Mouse (Mus musculus) large intestine, adult 2 months (tissue): ENCODE results near the gene Bco2. TPM values are rescaled to one million over a fixed set of nuclear protein-coding genes. Genes with fewer than 3 reads are reported as not detected.

Experiments
- DNase-seq: peaks from one replicate; pipeline ENCODE4 v3.0.0-alpha.2; 2012; ENCODE audit warnings: low read depth, low spot score
- WGBS: fragments of 180-500 bp; shearing (Covaris S2); methylation state at CpG from one replicate; pipeline ENCODE4 v1.1.7; 2018; 5-methylcytosine and 5-hydroxymethylcytosine counted together
- polyA plus RNA-seq: library from polyadenylated mRNA; depleted of rRNA; stranded (reverse); fragments of >200 nt; gene quantifications from 2 replicates; pipeline ENCODE4 v1.2.3, GENCODE M21; 2012

The Bco2 gene
- polyA plus RNA-seq, 1 experiment = 11.1 TPM

DNA sequence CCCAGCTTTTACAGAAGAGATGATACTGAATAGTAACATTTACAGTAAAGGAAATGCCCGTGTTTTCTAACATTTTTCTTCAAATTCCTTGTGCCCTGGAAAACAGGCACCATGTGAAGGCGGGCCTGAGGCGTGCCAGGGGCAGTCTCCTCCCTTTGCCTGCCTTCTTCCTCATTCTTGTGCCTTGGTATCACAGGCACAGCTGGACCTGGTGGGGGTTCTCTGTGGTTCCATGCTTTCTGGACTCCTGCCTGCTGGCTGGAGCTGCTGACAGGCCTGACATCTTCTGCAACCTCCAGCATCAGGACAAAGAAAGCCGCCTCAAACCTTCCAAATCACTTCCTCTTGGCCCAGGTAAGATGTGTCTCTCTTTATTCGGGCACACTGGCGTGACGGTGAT lies 10.2 kb upstream of the Bco2 start:
- DNase-seq = no peak
- WGBS = 34% methylated on average over 7 of the region's 7 CpGs

DNA sequence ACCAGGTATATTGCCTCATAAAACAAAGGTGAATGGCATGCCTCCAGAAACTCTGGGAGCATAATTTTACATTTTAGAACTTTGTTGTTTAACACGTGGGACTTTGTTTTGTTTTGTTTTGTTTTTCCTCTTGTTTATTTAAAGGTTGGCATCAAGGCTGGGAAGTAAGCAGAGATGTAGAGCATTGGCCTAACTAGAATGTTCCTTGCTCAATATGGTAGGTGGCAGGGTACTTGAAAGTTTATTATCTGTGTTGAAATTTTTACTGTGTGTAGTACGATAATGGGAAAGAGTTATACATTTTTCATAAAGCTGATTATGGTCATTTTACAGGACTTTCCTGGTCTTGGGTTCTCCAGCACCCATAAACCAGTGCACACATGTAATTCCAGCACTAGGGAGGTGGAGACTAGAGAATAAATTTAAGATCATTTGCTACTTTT lies 7.0 kb upstream of the Bco2 start:
- DNase-seq = no peak
- 26% methylated on average over 2 of the region's 2 CpGs for WGBS

DNA sequence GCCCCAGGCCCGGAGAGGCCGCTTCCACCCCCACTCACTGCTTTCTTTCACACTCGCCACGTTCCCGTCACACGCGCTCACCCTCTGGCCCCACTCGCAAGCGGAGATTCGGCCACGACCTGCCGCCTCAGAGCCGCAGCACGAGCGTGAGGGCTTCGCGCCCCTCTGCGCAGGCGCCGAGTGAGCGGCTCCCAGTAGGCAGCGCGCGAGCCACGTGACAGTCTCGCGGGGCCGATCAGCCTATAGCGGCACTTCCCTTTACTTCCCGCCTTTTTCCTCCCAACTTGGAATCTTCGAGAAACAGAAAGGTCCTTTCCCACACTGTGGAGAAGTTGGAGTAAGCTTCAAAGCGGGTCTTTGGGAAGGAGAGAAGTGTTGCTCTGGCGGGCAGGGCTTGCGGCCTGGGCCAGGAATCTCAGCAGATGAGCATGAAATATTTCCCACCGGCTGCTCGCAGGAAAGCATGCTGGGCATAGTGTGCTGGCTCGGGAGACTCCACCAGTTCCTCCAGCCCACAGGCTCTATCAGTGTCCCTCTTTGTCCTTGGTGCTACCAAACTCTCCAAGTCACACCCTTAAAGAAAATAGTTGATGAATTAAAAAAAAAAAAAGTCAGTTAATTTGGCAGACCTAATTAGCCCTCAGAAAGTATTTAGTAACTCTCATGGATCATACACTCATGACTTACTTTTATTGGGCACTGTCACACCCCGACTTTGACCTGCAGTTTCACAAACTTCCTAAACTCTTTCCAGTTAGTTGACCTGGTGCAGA lies 6.3 kb upstream of the Bco2 start, which contains the start of gene Tex12:
Gene Tex12 (minus strand): TSS at position 181 of the 773 bp plus-strand sequence.
- DNase-seq = peak; percentile 83
- WGBS = 80% methylated on average over 38 of the region's 38 CpGs

DNA sequence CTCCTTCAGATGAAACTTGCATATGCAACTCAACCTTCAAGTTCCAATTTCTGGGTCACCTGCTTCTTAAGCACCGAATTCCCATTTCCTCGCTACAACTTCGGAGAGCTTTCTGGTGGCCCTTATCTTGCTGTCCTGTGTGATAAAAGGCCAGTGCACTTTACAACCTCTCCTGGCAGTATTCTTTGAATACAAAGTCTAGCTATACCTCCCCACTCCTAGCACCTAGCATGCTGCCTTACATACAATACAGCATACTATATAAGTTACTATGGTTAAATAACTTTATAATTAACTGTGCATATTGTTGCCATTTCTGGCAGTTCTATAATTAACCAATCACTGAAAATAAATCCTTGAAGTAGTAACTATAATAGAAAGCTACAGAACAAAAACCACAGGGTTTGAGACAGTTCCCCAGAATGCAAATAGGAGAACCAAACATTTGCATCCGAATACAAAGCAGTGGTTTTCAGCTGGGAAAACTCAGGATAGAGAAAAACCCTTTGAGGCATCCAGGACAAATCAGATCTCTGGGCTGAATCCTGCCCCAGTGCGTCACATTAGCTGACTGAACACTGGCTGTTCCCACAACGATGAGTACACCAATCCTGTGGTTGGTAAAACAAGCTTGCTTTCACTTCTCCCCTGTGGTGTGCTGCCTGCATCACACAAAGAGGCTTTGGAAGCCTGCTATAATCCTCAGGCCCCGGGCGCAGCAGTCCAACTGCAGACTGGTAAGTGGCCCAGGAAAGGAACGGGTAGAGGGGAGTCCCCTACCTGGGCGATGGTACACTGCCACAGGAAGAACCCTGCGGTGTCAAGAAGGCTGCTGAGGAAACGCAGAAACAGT lies 514 bp downstream of the Bco2 start, which contains the start of gene Il18:
Gene Il18 (plus strand): TSS at position 587 of the 853 bp plus-strand sequence.
- no peak for DNase-seq
- 11% methylated on average over 12 of the region's 12 CpGs for WGBS

DNA sequence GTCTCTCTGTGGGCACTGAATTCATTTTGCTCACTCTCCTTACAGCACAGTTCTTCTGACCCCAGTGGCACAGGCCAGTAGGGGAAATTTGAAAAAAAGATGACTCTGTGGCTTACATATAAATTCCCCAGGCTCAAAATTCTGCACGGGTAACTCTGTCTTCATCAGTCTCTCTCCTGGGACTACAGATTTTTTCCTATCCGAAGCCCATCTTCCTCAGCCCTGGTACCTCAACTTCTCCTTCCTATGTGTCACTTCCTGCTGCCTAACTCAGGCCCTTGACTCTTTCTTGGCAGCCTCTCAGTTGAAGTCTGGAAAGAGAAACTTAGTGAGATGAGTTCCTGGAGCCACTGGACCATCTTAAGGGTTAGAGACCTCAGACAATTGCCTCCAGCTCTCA lies 1.4 kb downstream of the Bco2 start:
- 65% methylated on average over 2 of the region's 2 CpGs for WGBS

DNA sequence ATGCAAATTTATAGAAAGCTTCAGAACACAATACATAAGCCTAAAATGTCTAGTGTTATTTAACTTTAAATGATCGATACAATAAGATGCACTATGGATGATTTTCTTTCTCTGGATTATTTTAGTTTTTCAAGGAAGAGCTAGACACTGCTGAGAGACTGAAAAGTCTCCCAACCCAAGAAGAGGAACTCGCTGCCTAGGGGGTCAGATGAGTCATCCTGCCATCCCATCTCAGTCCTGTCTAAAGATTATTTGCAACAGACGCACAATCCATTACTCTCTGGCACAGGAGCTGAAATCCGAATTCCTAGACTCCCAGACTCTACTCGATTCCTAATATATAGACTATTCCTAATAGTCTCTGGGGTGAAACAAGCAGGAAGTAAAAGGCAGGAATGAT lies 2.8 kb downstream of the Bco2 start:
- no peak for DNase-seq
- 72% methylated on average over 5 of the region's 5 CpGs for WGBS

More for the DNA sequence above, 1.4 kb downstream of the Bco2 start:
- no peak for DNase-seq

DNA sequence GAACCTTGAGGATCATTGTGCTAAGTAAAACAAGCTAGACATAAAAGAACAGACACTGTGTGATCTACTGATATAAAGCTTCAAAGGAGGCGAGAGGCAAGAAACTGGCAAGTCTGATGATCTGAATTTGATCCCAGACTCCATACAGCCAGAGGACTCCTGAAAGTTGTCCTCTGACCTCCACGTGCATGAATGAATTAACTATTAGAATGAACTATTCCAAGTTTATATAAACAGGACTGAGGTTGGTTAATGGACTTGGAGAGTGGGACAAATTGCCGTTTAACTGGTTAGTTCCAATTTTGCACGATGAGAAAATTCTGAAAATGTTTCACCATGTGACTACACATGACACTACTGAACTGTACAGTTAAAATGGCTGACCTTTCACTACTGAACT lies 6.0 kb downstream of the Bco2 start:
- no peak for DNase-seq
- WGBS = 78% methylated on average over 4 of the region's 4 CpGs

DNA sequence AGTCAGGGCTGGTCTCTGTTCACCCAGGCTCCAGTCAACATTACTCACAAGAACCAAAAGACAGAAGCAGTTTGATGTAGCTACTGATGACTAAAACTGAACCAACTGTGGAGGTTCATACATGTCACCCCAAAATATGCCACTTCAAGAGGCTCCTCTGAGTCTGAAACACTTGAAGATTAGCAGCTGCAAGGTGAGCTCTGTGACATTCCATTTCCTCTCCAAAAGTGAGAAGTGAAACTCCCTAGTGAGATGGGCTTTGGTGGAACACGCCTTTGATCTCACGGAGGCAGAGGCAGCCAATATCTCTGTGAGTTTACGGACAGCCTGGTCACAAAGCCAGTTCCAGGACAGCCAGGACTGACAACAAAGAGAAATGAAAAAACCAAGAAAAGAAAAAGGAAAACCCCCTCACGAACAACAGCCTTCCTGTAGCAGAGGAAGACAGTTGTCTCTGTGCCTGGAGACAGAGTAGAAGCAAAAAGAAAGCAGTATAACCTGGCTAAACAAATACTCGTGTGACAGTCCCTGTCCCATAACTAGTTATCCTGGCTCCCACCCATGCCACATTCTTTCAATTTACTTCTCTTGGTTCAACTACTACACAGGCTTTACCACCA lies 7.0 kb downstream of the Bco2 start:
- DNase-seq = no peak
- 28% methylated on average over 5 of the region's 5 CpGs for WGBS

DNA sequence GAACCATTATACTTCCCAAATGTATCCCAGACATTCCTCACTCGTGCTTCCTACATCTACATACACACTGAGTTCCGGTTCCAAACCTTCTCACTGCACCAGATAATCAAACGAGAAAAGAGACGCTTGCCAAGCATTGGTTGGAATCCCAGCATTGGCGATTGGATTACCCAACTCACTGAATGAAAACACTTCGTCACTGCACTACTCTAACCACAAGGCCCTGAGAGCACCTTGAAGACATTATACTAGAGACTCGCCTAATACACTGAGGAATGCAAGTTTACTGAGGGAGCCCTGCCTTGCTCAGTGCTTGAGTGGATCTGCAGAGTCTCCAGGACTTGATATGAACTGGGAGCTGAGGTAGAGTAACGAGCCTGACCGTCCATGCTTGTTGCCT lies 12.6 kb downstream of the Bco2 start:
- no peak for DNase-seq
- WGBS = 89% methylated on average over 9 of the region's 9 CpGs

DNA sequence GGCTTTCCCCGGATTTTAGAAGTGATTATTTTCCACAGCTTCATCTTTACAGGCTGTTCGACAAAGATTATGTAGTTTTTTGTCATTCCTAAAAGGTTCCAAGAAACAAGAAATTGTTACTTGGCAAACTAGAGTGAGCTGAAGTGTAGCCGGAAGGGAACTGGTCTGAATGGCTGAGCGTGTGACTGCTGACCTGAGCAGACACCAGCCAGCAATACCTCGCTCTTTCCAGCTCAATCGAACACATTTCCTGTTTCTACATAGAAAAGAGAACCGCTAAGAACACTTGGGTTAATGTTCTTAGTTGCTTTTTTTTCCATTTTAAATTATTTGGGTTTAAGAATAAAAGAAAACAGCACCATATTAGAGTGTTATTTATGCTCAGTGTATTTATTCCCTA lies 14.8 kb downstream of the Bco2 start:
- 66% methylated on average over 7 of the region's 7 CpGs for WGBS
- no peak for DNase-seq

DNA sequence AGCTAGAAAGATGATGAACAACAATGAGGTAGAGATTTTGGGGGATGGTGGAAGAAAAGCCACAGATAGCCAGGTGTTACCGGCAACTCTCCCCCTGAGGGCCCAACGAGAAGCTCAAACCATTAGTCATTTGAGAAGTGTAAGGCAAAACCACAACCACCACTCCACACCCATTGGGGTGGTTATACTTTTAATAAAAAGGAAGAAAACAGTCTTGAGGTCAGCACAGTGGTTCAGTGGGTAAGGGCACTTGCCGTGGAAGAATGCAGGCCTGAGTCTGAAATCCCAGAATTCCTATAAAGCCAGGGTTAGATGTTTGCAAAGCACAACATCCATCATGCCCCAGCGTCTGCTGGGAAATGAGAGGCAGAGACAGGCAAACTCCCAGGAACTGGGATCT lies 17.7 kb downstream of the Bco2 start:
- WGBS = 61% methylated on average over 4 of the region's 4 CpGs
- no peak for DNase-seq

DNA sequence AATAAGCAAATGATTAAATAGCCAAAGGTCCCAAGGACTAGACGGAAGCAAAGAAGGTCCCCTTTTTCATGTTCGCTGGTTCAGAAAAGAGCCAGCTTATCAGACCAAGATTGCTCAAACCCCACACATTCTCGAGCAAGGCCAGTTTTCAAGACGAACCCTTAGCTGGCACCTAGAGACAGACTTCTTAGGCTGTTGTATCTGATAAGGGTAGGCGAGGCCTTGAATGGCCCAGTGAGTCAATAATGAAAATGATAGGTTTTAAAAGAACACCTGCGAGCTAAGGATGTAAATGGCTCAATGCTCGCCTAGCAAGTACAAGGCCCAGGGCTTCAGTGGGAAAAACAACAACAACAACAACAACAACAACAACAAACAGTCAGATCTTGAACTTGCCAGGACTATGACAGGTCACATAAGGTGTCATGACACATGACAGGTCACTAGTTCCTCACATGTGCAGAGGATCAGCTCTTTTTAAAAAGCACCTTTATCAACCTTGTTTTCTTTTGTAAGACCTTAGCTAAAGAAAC lies 18.3 kb downstream of the Bco2 start:
- DNase-seq = no peak
- 24% methylated on average over 7 of the region's 7 CpGs for WGBS

DNA sequence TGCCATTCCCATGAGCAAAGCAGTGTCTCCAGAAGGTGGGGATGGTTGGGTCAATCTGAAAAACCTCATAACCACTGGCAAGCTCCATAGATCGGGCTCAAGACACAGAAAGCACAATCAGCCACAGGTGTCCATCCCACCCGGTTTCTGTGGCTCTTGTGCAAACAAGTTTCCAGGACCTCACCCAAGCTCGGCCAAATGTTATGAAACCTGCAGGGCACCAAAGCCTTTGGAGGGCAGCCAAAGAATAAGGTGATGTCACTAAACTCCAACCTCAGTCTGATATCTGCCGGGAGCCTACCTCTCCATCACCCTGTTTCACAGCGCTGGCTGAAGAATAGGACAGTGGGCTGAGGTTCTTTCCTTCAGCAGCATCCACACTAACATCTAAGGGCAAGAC lies 19.1 kb downstream of the Bco2 start:
- 26% methylated on average over 5 of the region's 5 CpGs for WGBS
- DNase-seq = no peak

DNA sequence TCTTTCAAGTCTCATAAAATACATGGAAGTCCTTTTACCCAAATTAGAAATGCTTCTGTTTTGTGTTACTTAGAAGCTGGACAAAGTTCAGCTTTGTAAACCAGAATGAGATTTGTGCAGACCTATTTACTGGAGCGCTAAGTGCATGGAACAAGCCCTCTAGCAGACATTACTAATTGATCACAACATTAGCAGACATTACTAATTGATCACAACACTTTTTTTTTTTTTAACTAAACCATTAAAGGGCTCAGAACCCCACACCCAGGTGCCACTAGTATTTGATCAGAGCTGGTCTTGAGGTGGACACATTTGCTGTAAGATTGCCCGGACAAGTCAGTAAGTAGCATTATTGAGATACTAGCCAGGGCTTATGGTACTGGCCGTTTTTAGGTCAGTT lies 21.2 kb downstream of the Bco2 start:
- no peak for DNase-seq
- WGBS = 20% methylated on average over 3 of the region's 3 CpGs

DNA sequence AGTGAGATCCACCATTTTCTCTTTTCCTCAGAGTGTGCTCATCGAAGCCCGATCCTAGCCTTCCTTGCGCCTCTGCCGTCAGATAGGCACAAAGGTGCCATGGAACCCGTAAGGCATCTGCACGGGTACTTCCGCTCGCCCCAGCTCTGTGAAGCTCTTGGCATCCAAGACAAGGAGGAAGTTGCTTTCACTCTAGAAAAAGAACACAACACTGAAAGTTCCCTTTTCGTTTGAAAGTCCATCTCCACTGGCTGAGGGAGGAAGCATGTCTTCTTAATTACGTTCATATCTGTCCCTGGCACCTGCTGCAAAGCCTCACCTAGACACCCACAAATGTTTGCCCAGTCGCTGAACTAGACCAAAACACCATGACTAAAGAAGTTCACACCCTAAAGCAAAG lies 21.7 kb downstream of the Bco2 start:
- WGBS = 17% methylated on average over 11 of the region's 11 CpGs
- DNase-seq = no peak

DNA sequence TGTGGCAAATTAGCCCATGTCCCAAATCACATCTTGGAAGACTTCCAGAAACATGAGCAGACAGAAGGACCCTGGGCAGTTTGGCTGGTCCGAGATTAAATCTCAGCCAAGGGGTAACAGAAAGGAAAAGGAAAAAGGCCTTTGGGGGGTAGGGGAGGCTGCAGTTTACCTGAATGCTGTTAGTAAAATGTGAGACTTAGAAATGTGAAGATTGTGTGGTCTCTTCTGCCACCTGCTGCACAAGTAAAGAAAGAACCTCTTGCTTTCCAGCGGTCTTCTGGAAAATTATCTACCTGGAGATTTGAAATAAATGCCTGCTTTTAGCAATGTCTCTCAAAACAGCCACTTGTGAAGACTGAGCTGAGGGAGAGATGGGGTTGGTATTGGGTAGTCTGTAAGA lies 24.1 kb downstream of the Bco2 start:
- WGBS = 13% methylated on average over 2 of the region's 2 CpGs
- DNase-seq = no peak

DNA sequence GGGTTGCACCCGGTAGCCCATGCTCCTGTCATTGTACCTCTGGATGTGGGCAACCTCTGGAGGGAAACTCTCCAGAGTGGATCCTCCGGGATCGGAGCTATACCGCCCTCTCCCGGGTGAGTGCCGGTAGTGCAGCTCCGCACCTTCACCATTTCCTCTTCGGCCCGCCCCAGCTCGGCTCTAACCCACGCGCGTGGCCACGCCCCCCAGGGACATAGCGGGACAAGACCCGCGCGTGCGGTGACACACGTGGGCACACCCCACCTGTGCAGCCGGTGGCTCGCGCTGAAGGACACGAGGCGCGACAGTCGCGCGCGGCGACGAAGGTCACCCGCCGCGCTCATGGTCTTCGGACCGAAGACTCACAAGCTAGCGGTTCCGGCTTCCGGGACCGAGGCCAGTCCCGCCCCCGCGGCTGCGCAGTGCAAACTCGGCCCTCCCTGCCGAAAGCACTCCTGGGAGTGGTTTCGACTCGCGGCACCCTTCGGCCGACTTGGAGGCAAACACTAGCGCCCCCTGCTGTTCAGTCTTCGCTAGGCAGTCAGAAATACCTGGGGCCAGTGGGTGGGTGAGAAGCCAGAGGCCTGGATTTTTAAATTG lies 26.6 kb downstream of the Bco2 start, which contains the start of gene Pts:
Gene Pts (minus strand): TSS at position 432 of the 600 bp plus-strand sequence.
- no peak for DNase-seq
- WGBS = under 1% methylated on average over 54 of the region's 54 CpGs

DNA sequence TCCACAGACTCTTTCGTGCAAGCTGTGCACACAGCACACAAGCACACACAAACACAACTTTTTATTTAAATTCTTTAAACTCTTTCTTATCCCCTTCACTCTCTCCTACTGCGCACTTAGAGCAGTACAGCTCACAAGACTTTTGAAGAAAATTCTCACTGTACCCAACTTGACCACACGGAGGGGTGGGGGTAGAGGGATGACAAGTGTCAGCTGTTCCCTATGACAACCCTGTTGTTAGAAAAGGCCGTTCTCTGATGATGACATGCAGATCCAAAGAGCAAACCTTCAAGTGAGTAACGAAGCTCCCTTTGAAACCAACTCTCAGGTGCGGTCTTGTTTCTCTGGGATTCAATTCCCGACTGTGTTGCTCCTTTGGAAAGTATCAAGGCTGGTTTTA lies 27.1 kb downstream of the Bco2 start:
- WGBS = 17% methylated on average over 7 of the region's 7 CpGs
- DNase-seq = no peak

DNA sequence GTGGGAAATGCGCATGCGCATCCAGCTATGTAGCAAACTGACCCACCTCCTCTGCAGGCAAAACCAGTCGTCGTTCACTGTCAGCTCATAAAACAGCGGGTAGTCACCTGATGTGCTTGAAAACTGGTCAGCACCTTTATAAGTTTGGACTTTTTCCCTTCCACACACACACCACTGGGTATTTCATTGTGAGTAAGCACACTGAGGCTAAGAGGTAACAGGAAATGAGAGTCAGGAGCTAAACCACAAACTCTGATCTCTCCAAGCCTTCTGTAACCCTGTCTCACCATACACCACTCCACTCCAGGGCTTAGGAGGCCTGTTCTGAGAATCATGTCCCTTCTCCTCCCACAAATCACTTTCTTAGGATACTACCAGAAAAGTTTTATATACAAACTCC lies 29.4 kb downstream of the Bco2 start:
- no peak for DNase-seq
- 53% methylated on average over 5 of the region's 5 CpGs for WGBS

DNA sequence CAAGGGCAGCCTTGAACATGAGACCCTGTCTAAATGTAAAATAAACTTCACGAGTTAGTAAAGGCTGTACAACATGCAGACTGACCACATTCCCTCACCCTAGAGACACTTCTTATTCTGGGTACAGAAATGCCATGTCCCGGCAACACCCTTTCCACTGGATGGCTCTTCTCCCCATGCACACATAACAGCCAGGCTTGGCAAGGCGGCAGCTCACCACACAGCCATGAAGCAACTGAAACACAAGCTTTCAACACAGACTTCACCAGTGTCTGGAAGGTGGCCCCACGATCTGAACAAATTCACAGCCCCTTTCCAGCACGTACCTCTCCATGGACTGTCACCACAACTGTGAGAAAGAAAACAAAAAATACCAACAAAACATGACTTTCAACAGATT lies 30.0 kb downstream of the Bco2 start:
- 93% methylated on average over 5 of the region's 5 CpGs for WGBS
- DNase-seq = no peak
